Mouse (Mus musculus) T-helper 2 cell (primary cell): ENCODE measurements around the gene Fam43b.

ENCODE experiments used
- in situ Hi-C: fragments of 300-600 bp; cut with MboI, MseI; formaldehyde crosslinking; loops from one replicate; pipeline ENCODE4 v1.15.1; 2025; ENCODE audit warnings: high pct_unique_total_duplicates

Gene Fam43b

DNA sequence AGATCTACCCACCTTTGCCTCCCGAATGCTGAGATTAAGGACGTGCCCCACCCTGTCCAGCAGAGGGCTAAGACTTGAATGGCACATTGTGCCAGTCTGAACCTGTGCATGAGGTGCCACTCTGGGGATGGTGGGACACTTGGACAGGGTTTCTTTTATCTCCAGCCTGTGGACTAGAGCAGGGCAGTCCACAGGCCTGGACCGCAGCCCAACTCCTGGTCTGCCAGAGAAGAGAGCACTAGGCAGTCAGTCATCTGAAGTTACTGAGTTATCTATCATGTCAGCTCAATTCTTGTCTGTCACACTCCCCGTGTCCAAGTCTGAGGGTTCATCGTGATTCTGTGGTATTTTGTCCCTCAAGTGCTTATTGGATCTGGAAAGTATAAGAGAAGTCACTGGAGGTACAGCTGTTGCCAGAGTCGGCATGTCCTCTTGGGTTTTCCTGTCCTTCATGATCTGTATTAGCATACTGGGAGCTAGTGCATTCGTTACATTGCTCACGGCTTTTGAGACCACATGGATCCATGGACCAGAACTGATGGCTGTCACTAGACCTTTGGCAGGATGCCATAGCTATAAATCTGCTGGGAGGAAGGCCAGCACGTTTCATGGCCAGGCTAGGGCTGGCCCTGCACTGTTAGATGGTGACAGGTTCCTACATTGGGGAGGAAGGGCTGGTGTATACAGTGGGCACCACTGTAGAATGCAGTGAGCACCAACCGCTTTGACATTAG, 42.7 kb downstream of the Fam43b start:
- in situ Hi-C loops: no loop called here

GRCm38 (mm10) chr4:138352692-138353091, 43.6 kb downstream of the Fam43b start:
- in situ Hi-C loops: no loop called here

GRCm38 (mm10) chr4:138351821-138352220, 44.5 kb downstream of the Fam43b start:
- in situ Hi-C loops: no loop called here

DNA sequence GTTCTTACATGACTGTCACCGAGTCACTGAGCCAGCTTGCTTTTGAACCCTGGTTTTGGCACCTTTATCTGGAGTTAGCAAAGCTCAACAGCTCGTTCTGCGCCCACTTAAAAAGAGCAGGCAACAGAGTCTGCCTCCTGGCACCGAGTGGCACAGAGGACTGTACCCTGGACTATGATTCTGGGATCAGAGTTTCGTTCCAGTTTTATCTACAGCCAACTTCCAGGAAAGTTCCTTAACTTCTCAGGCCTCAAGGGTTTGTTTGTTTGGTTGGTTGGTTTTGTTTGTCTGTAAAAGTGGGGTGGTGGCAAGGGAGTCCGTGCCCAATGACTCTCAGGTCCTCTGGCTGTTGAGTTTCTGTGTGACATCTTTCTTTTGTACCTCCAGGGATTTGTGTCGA, 47.6 kb downstream of the Fam43b start:
- in situ Hi-C loops: no loop called here

DNA sequence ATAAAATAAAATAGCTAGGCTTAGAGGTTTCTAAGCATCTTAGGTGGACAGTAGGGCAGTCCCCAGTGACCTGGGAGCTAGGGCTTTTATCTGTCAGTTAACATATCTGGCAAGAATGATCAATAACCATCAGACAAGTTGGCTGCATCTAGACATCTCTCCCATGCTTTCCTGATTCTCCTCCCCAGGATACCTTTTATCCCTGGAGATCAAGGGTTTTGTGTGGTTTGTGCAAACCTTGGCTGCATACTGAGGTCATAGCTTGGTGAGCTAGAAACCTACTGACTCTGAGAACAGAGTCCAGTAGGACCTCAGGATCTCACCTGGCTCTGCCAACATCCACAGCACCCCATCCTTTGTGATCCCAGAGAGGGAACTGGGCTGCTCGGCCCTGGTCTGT, 49.0 kb downstream of the Fam43b start:
- in situ Hi-C loops: no loop called here

- in situ Hi-C loops: loop anchor here (5.0 kb wide), 1 partner anchor 37 kb away; no protein-coding TSS in a partner anchor
Observed at GRCm38 (mm10) chr4:138344891-138345545, 51.3 kb downstream of the Fam43b start.
